Mouse (Mus musculus) urinary bladder, postnatal 14 days (tissue): ENCODE measurements around the gene Ankrd66.
"Not testable (repeated sequence)": the region's sequence is repeated elsewhere in the genome, so short reads cannot be mapped to it uniquely, and the experiment has no call there.

Source experiments
- DNase-seq: peaks from one replicate; pipeline ENCODE4 v3.0.0; 2021; ENCODE audit warnings: low spot score

The Ankrd66 gene

GRCm38 (mm10) chr17:43536841-43537240, 6.6 kb downstream of the Ankrd66 start:
- not testable (repeated sequence) for DNase-seq

- peak; percentile 64 for DNase-seq
These were observed 8.8 kb downstream of the Ankrd66 start for GRCm38 (mm10) chr17:43534362-43535222.

GRCm38 (mm10) chr17:43531192-43531591, 12.2 kb downstream of the Ankrd66 start:
- no peak for DNase-seq

- DNase-seq = no peak
These were observed 12.9 kb downstream of the Ankrd66 start for GRCm38 (mm10) chr17:43530507-43530906.

- DNase-seq = no peak
These were observed 23.3 kb downstream of the Ankrd66 start for GRCm38 (mm10) chr17:43520166-43520565.

GRCm38 (mm10) chr17:43518644-43519409, 24.6 kb downstream of the Ankrd66 start:
- DNase-seq = peak; percentile 71

- no peak for DNase-seq
These were observed 32.7 kb downstream of the Ankrd66 start for GRCm38 (mm10) chr17:43510782-43511181.

GRCm38 (mm10) chr17:43504594-43504934, 38.9 kb downstream of the Ankrd66 start:
- DNase-seq = no peak

- no peak for DNase-seq
These were observed 39.4 kb downstream of the Ankrd66 start for GRCm38 (mm10) chr17:43503861-43504593.

- no peak for DNase-seq
These were observed 40.8 kb downstream of the Ankrd66 start, which contains the start of gene Mep1a for GRCm38 (mm10) chr17:43502592-43502991. Gene Mep1a (minus strand): TSS chr17:43502812.

GRCm38 (mm10) chr17:43501631-43502030, 41.8 kb downstream of the Ankrd66 start:
- DNase-seq = no peak

- no peak for DNase-seq
These were observed 42.2 kb downstream of the Ankrd66 start for GRCm38 (mm10) chr17:43501223-43501622.

- DNase-seq = no peak
These were observed 42.9 kb downstream of the Ankrd66 start for GRCm38 (mm10) chr17:43500513-43500912.

- no peak for DNase-seq
These were observed 45.9 kb downstream of the Ankrd66 start for GRCm38 (mm10) chr17:43497521-43497920.

- DNase-seq = no peak
These were observed 47.9 kb downstream of the Ankrd66 start for GRCm38 (mm10) chr17:43495502-43495901.

GRCm38 (mm10) chr17:43490371-43490770, 53.1 kb downstream of the Ankrd66 start:
- DNase-seq = not testable (repeated sequence)

- DNase-seq = no peak
These were observed 54.8 kb downstream of the Ankrd66 start for GRCm38 (mm10) chr17:43488439-43489151.

- DNase-seq = no peak
These were observed 57.5 kb downstream of the Ankrd66 start for GRCm38 (mm10) chr17:43485982-43486381.
